Mouse (Mus musculus): Measurements from ENCODE around the gene Dtnb. TPM values are rescaled to one million over a fixed set of nuclear protein-coding genes. Genes with fewer than 3 reads are reported as not detected.

Dtnb gene
- total and polyA plus RNA-seq, 2 experiments, result 11.7 to 35.6 TPM

DNA sequence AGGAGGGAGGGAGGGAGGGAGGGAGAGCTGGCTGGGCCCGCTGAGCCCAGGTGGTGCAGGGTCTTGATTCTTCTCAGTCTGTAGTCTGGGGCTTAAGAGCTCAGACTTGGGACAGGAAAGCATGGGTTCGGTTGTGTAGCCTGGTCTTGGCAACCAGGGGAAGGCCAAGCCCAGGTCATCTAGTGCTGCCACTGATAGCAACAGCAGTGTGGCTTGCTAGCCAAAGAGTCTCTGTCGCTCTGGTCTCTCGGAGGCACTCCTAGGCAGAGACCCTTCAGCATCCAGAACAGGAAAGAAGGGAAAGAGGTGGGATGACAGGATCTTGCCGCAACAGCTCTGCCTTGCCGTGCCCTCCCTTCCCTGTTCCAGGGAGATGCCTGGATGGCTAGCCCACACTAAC, 240.1 kb downstream of the Dtnb start:
- TF ChIP-seq CTCF (IDR thresholded peaks at IDR 0.05; ENCODE audit: low read depth, low read length) (no peak), POLR2A (IDR thresholded peaks at IDR 0.05; ENCODE audit: extremely low read depth, insufficient read depth, low read length) (no peak)
- Histone ChIP-seq H3K9ac (ENCODE audit: low read depth, low read length) (no peak overlapping the region), H3K4me3 (ENCODE audit: insufficient read depth, low read depth, low read length) (no peak overlapping the region), H3K36me3 (ENCODE audit: control insufficient read depth, insufficient read depth, low read length) (no peaks in the 10 kb centered on the region), H3K79me2 (ENCODE audit: control insufficient read depth, insufficient read depth, low read length) (peaks cover 76% of the 10 kb centered on the region), H3K27me3 (ENCODE audit: control insufficient read depth, insufficient read depth, low read length) (no peaks in the 10 kb centered on the region), H3K4me1 (ENCODE audit: control insufficient read depth, insufficient read depth, low read length) (peaks cover 34% of the 10 kb centered on the region), H3K27ac (replicated peaks; ENCODE audit: insufficient read depth, low read depth, low read length) (no peak overlapping the region)
- DNase-seq (ENCODE audit: extremely low read depth, low read depth, low spot score), result no peak
- 32% methylated on average over 6 of the region's 6 CpGs for WGBS

DNA sequence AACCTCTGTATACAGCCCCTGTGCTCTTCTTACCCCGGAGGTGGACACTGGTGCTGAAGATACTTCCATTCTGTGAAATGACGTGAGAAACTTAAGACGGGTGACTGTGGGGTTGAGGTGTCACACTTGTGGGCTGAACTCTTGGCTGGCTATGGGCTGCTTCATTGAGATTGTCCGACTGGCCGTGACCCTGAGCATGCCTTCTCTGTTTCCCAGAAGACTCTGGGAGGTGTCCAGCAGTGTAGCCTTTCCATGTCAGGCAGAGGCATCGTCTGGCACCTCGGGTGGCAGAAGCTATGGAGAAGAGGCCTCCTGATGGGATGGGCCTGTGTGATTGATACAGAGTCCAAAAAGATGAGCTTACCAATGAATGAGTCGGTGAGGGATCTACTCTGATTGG, 241.0 kb downstream of the Dtnb start:
- Histone ChIP-seq H3K27me3 (ENCODE audit: control insufficient read depth, insufficient read depth, low read length) (no peaks in the 10 kb centered on the region), H3K79me2 (ENCODE audit: control insufficient read depth, insufficient read depth, low read length) (peaks cover 72% of the 10 kb centered on the region), H3K4me1 (ENCODE audit: control insufficient read depth, insufficient read depth, low read length) (peaks cover 34% of the 10 kb centered on the region), H3K36me3 (ENCODE audit: control insufficient read depth, insufficient read depth, low read length) (no peaks in the 10 kb centered on the region), H3K4me3 (ENCODE audit: insufficient read depth, low read depth, low read length) (no peak overlapping the region), H3K9ac (ENCODE audit: low read depth, low read length) (no peak overlapping the region), H3K27ac (replicated peaks; ENCODE audit: insufficient read depth, low read depth, low read length) (no peak overlapping the region)
- DNase-seq (ENCODE audit: extremely low read depth, low read depth, low spot score), result no peak
- 44% methylated on average over 8 of the region's 8 CpGs for WGBS
- TF ChIP-seq POLR2A (IDR thresholded peaks at IDR 0.05; ENCODE audit: extremely low read depth, insufficient read depth, low read length), result no peak
- no peak for TF ChIP-seq CTCF (IDR thresholded peaks at IDR 0.05; ENCODE audit: low read depth, low read length)

DNA sequence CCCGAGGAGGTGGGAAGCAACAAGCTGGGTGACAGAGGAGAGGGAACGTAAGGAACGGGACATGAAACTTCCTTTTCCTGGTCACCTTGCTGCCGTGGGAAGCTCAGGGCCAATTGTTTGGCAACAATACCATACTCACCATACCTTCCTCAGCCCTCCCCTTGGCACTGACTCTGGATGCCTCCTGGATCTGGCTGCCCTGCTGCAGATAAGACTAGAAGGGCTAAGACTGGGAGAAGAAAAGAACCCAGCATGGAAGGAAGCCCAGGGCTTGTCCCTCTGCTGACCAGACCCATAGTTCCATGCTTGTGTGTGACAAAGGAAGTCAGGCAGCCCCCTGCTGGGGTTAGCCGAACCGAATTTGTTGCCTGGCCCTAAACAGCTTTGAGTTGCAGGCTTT, 243.2 kb downstream of the Dtnb start:
- 55% methylated on average over 6 of the region's 6 CpGs for WGBS
- Histone ChIP-seq H3K79me2 (ENCODE audit: control insufficient read depth, insufficient read depth, low read length) (peaks cover 74% of the 10 kb centered on the region), H3K4me1 (ENCODE audit: control insufficient read depth, insufficient read depth, low read length) (peaks cover 29% of the 10 kb centered on the region), H3K9ac (ENCODE audit: low read depth, low read length) (no peak overlapping the region), H3K27me3 (ENCODE audit: control insufficient read depth, insufficient read depth, low read length) (no peaks in the 10 kb centered on the region), H3K4me3 (ENCODE audit: insufficient read depth, low read depth, low read length) (no peak overlapping the region), H3K27ac (replicated peaks; ENCODE audit: insufficient read depth, low read depth, low read length) (no peak overlapping the region), H3K36me3 (ENCODE audit: control insufficient read depth, insufficient read depth, low read length) (no peaks in the 10 kb centered on the region)
- TF ChIP-seq CTCF (IDR thresholded peaks at IDR 0.05; ENCODE audit: low read depth, low read length) (no peak), POLR2A (IDR thresholded peaks at IDR 0.05; ENCODE audit: extremely low read depth, insufficient read depth, low read length) (no peak)
- no peak for DNase-seq (ENCODE audit: extremely low read depth, low read depth, low spot score)

DNA sequence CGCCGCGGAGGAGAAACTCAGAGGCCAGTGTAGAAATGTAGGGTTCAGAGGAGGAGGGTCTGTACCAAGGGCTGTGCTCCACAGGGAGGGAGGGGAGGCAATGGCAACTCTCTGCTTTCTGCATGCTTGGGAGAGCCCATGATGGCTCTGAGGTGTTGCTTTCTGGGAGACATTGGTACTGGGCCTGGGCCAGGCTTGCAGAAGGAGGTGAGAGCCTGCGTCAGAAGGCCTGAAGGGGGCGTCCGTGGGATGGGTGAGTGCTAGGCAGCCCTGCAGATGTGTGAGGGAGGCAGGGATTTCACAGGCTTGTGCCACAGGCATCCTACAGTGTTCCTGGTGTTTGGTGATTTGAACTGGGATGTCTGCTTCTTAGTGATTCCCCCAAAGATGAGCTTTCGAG, 244.9 kb downstream of the Dtnb start:
- H3K9ac ChIP-seq (ENCODE audit: low read depth, low read length), result no peak overlapping the region
- H3K36me3 ChIP-seq (ENCODE audit: control insufficient read depth, insufficient read depth, low read length), result no peaks in the 10 kb centered on the region
- peaks cover 20% of the 10 kb centered on the region for H3K4me1 ChIP-seq (ENCODE audit: control insufficient read depth, insufficient read depth, low read length)
- no peak for DNase-seq (ENCODE audit: extremely low read depth, low read depth, low spot score)
- 78% methylated on average over 7 of the region's 7 CpGs for WGBS
- H3K27me3 ChIP-seq (ENCODE audit: control insufficient read depth, insufficient read depth, low read length), result no peaks in the 10 kb centered on the region
- TF ChIP-seq CTCF (IDR thresholded peaks at IDR 0.05; ENCODE audit: low read depth, low read length) (0 out of 2 replicates have a peak, but pooled peaks have one; percentile 11), POLR2A (IDR thresholded peaks at IDR 0.05; ENCODE audit: extremely low read depth, insufficient read depth, low read length) (no peak)
- H3K4me3 ChIP-seq (ENCODE audit: insufficient read depth, low read depth, low read length), result no peak overlapping the region
- H3K27ac ChIP-seq (replicated peaks; ENCODE audit: insufficient read depth, low read depth, low read length), result no peak overlapping the region
- peaks cover 78% of the 10 kb centered on the region for H3K79me2 ChIP-seq (ENCODE audit: control insufficient read depth, insufficient read depth, low read length)

DNA sequence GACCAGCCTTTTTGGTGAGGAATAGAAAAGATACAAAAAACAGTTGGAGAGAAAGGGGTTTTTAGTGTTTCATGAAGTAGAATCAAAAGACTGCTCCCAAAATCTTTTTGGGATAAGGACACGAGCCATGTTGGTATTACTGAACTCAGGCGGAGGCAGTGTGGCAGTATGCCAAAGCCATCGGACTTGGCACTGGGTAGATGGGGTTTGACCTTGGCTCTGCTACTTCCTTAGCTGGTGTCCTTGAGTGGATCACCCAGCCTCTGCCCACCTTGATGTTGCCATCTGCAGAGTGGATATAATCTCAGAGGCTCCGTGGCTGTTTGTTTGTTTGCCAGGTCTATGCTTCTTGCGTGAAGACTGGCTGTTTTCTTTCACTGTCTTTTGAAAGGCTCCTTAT, 245.4 kb downstream of the Dtnb start:
- peak; percentile 43 for DNase-seq (ENCODE audit: extremely low read depth, low read depth, low spot score)
- H3K9ac ChIP-seq (ENCODE audit: low read depth, low read length), result no peak overlapping the region

DNA sequence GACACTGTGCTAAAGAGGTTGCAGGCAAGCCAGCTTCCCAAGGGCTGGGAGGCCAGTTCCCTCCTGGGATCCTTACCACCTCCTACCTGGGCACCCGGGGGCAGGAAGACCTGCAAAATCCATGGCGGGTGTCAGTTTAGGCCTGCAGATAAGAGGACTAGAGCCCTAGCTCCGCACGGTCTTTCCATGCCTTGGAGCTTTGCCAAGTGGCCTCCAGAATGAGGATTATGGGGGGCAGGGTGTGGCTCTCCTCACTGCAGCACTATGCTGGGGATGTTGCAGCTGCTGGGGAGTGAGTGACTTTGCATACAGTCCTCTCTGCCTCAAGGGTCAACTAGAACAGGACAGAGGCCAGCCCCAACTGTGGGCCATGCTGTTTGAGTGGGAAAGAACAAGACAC, 247.7 kb downstream of the Dtnb start:
- Histone ChIP-seq H3K9ac (ENCODE audit: low read depth, low read length) (no peak overlapping the region), H3K27ac (replicated peaks; ENCODE audit: insufficient read depth, low read depth, low read length) (no peak overlapping the region), H3K4me1 (ENCODE audit: control insufficient read depth, insufficient read depth, low read length) (peaks cover 6% of the 10 kb centered on the region), H3K79me2 (ENCODE audit: control insufficient read depth, insufficient read depth, low read length) (peaks cover 83% of the 10 kb centered on the region), H3K27me3 (ENCODE audit: control insufficient read depth, insufficient read depth, low read length) (no peaks in the 10 kb centered on the region), H3K36me3 (ENCODE audit: control insufficient read depth, insufficient read depth, low read length) (no peaks in the 10 kb centered on the region), H3K4me3 (ENCODE audit: insufficient read depth, low read depth, low read length) (no peak overlapping the region)
- 37% methylated on average over 4 of the region's 4 CpGs for WGBS
- TF ChIP-seq CTCF (IDR thresholded peaks at IDR 0.05; ENCODE audit: low read depth, low read length) (no peak), POLR2A (IDR thresholded peaks at IDR 0.05; ENCODE audit: extremely low read depth, insufficient read depth, low read length) (no peak)
- no peak for DNase-seq (ENCODE audit: extremely low read depth, low read depth, low spot score)

More for the DNA sequence above, 245.4 kb downstream of the Dtnb start:
- Histone ChIP-seq H3K27ac (replicated peaks; ENCODE audit: insufficient read depth, low read depth, low read length) (no peak overlapping the region), H3K27me3 (ENCODE audit: control insufficient read depth, insufficient read depth, low read length) (no peaks in the 10 kb centered on the region), H3K4me3 (ENCODE audit: insufficient read depth, low read depth, low read length) (no peak overlapping the region), H3K79me2 (ENCODE audit: control insufficient read depth, insufficient read depth, low read length) (peaks cover 81% of the 10 kb centered on the region), H3K4me1 (ENCODE audit: control insufficient read depth, insufficient read depth, low read length) (peaks cover 15% of the 10 kb centered on the region), H3K36me3 (ENCODE audit: control insufficient read depth, insufficient read depth, low read length) (no peaks in the 10 kb centered on the region)
- no peak for TF ChIP-seq POLR2A (IDR thresholded peaks at IDR 0.05; ENCODE audit: extremely low read depth, insufficient read depth, low read length)
- TF ChIP-seq CTCF (IDR thresholded peaks at IDR 0.05; ENCODE audit: low read depth, low read length), result no peak
- WGBS, result 38% methylated on average over 5 of the region's 5 CpGs

Measured in liver, adult 2 months (tissue).